Mouse (Mus musculus): Measurements from ENCODE around the gene Klf3. TPM values are rescaled to one million over a fixed set of nuclear protein-coding genes. Genes with fewer than 3 reads are reported as not detected.

Gene Klf3
- polyA plus RNA-seq, 2 experiments, result 38.2 to 76.0 TPM

DNA sequence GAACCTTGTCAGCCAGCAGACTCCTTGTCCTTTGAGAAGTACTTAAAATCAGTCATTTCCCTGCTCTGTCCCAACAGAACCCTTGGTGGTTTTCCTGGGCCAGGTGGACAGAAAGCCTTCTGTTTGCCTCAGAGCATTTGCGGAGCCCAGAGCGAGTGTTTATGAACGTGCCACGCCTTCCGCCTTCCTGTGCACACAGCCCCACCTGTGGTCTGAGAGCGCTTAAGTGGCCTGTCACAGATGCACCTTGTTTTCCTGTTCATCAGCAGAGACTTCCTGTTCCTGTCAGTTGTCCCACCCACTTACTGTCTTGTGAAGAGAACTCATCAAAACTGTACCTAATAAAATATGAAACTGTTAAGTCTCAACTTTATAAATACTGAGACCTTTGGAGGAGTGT lies 16.2 kb downstream of the Klf3 start:
- Histone ChIP-seq H3K9ac (ENCODE audit: low read depth, low read length, severe bottlenecking) (no peak overlapping the region), H3K27ac (replicated peaks; ENCODE audit: low read depth, low read length) (no peak overlapping the region), H3K4me2 (replicated peaks; ENCODE audit: low read depth, low read length, severe bottlenecking) (no peak overlapping the region), H3K36me3 (ENCODE audit: control insufficient read depth, insufficient read depth, low read length) (peaks cover 70% of the 10 kb centered on the region), H3K27me3 (ENCODE audit: control insufficient read depth, insufficient read depth, low read length) (no peaks in the 10 kb centered on the region), H3K9me3 (ENCODE audit: control insufficient read depth, low read length) (no peaks in the 10 kb centered on the region), H3K4me3 (replicated peaks; ENCODE audit: low read length) (no peak overlapping the region), H3K4me1 (ENCODE audit: control insufficient read depth, insufficient read depth, low read length) (peaks cover 7% of the 10 kb centered on the region; the same call in 1 of the 2 replicates)
- 70% methylated on average over 6 of the region's 6 CpGs for WGBS
- no peak for TF ChIP-seq POLR2A (IDR thresholded peaks at IDR 0.05; ENCODE audit: borderline replicate concordance, extremely low read depth, insufficient read depth, insufficient read length)
- DNase-seq (ENCODE audit: low spot score), result no peak
- ATAC-seq (ENCODE audit: low FRiP score, low read depth), result no peak

DNA sequence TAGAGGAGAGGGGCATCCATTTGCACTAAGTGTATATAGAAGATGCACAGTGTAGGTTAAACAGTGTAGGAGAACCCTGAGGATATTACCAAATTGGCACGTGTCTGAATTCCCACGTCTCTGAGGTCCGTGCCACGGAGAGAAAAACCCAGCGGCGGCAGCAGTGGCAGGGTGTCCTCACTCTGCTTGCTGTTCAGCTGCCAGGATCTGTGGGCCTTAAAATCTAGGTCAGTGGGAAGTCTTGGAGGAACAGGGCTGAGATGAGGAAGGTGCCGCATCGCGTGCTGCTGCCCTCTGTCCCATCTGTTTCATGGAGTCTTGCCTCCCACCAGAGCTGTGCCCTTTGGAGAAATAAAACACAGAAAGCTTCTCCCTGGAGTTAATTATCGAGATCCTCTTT lies 16.9 kb downstream of the Klf3 start:
- Histone ChIP-seq H3K9me3 (ENCODE audit: control insufficient read depth, low read length) (no peaks in the 10 kb centered on the region), H3K4me1 (ENCODE audit: control insufficient read depth, insufficient read depth, low read length) (peaks cover 7% of the 10 kb centered on the region; the same call in 1 of the 2 replicates), H3K27ac (replicated peaks; ENCODE audit: low read depth, low read length) (no peak overlapping the region), H3K36me3 (ENCODE audit: control insufficient read depth, insufficient read depth, low read length) (peaks cover 77% of the 10 kb centered on the region), H3K27me3 (ENCODE audit: control insufficient read depth, insufficient read depth, low read length) (no peaks in the 10 kb centered on the region), H3K4me3 (replicated peaks; ENCODE audit: low read length) (no peak overlapping the region), H3K9ac (ENCODE audit: low read depth, low read length, severe bottlenecking) (no peak overlapping the region), H3K4me2 (replicated peaks; ENCODE audit: low read depth, low read length, severe bottlenecking) (no peak overlapping the region)
- no peak for DNase-seq (ENCODE audit: low spot score)
- TF ChIP-seq POLR2A (IDR thresholded peaks at IDR 0.05; ENCODE audit: borderline replicate concordance, extremely low read depth, insufficient read depth, insufficient read length), result no peak
- no peak for ATAC-seq (ENCODE audit: low FRiP score, low read depth)
- 93% methylated on average over 10 of the region's 10 CpGs for WGBS

DNA sequence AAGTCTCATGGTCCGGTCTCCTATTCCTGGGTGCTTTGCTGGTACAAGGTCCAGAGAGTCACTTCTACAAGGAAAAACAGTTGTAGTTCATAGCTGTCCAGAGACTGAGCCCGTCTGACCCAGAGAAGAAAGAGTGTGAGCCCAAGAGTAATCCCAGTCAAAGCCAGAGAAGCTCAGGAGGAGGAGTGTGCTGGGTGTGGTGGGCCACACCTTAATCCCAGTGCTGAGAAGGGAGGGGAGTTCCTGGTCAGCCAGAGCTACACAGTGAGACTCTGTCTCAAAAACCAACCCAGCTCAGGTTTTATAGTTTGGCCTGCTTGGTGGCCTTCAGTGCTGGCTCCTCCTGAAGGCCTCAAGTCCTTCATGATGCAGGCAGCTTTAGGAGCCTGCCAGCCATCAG lies 18.1 kb downstream of the Klf3 start:
- TF ChIP-seq POLR2A (IDR thresholded peaks at IDR 0.05; ENCODE audit: borderline replicate concordance, extremely low read depth, insufficient read depth, insufficient read length), result no peak
- Histone ChIP-seq H3K4me3 (replicated peaks; ENCODE audit: low read length) (no peak overlapping the region), H3K9me3 (ENCODE audit: control insufficient read depth, low read length) (no peaks in the 10 kb centered on the region), H3K4me2 (replicated peaks; ENCODE audit: low read depth, low read length, severe bottlenecking) (no peak overlapping the region), H3K27me3 (ENCODE audit: control insufficient read depth, insufficient read depth, low read length) (no peaks in the 10 kb centered on the region), H3K9ac (ENCODE audit: low read depth, low read length, severe bottlenecking) (no peak overlapping the region), H3K4me1 (ENCODE audit: control insufficient read depth, insufficient read depth, low read length) (peaks cover 6% of the 10 kb centered on the region; the same call in 1 of the 2 replicates), H3K36me3 (ENCODE audit: control insufficient read depth, insufficient read depth, low read length) (peaks cover 89% of the 10 kb centered on the region), H3K27ac (replicated peaks; ENCODE audit: low read depth, low read length) (no peak overlapping the region)
- ATAC-seq (ENCODE audit: low FRiP score, low read depth) (no peak), DNase-seq (ENCODE audit: low spot score) (no peak)
- 78% methylated on average over 2 of the region's 2 CpGs for WGBS

- no peak overlapping the region for H3K27ac ChIP-seq (replicated peaks; ENCODE audit: low read depth, low read length)
- 95% methylated on average over 24 of the region's 24 CpGs for WGBS
- no peak for ATAC-seq (ENCODE audit: low FRiP score, low read depth)
Observed at GRCm38 (mm10) chr5:64821964-64822363, 18.8 kb downstream of the Klf3 start.

GRCm38 (mm10) chr5:64823431-64823830 lies 20.2 kb downstream of the Klf3 start:
- H3K4me1 ChIP-seq (ENCODE audit: control insufficient read depth, insufficient read depth, low read length), result no peaks in the 10 kb centered on the region; the same call in 1 of the 2 replicates
- 97% methylated on average over 11 of the region's 11 CpGs for WGBS
- no peak overlapping the region for H3K9ac ChIP-seq (ENCODE audit: low read depth, low read length, severe bottlenecking)
- no peaks in the 10 kb centered on the region for H3K9me3 ChIP-seq (ENCODE audit: control insufficient read depth, low read length)
- peaks cover 94% of the 10 kb centered on the region for H3K36me3 ChIP-seq (ENCODE audit: control insufficient read depth, insufficient read depth, low read length)
- no peak for DNase-seq (ENCODE audit: low spot score)
- no peaks in the 10 kb centered on the region for H3K27me3 ChIP-seq (ENCODE audit: control insufficient read depth, insufficient read depth, low read length)
- no peak for TF ChIP-seq POLR2A (IDR thresholded peaks at IDR 0.05; ENCODE audit: borderline replicate concordance, extremely low read depth, insufficient read depth, insufficient read length)
- H3K27ac ChIP-seq (replicated peaks; ENCODE audit: low read depth, low read length), result no peak overlapping the region
- H3K4me3 ChIP-seq (replicated peaks; ENCODE audit: low read length), result no peak overlapping the region
- no peak for ATAC-seq (ENCODE audit: low FRiP score, low read depth)
- H3K4me2 ChIP-seq (replicated peaks; ENCODE audit: low read depth, low read length, severe bottlenecking), result no peak overlapping the region

More at GRCm38 (mm10) chr5:64821964-64822363, 18.8 kb downstream of the Klf3 start:
- no peak overlapping the region for H3K4me2 ChIP-seq (replicated peaks; ENCODE audit: low read depth, low read length, severe bottlenecking)
- TF ChIP-seq POLR2A (IDR thresholded peaks at IDR 0.05; ENCODE audit: borderline replicate concordance, extremely low read depth, insufficient read depth, insufficient read length), result no peak
- H3K27me3 ChIP-seq (ENCODE audit: control insufficient read depth, insufficient read depth, low read length), result no peaks in the 10 kb centered on the region
- no peaks in the 10 kb centered on the region; the same call in 1 of the 2 replicates for H3K4me1 ChIP-seq (ENCODE audit: control insufficient read depth, insufficient read depth, low read length)
- no peak for DNase-seq (ENCODE audit: low spot score)
- H3K4me3 ChIP-seq (replicated peaks; ENCODE audit: low read length), result no peak overlapping the region
- no peak overlapping the region for H3K9ac ChIP-seq (ENCODE audit: low read depth, low read length, severe bottlenecking)
- peaks cover 93% of the 10 kb centered on the region for H3K36me3 ChIP-seq (ENCODE audit: control insufficient read depth, insufficient read depth, low read length)
- H3K9me3 ChIP-seq (ENCODE audit: control insufficient read depth, low read length), result no peaks in the 10 kb centered on the region

DNA sequence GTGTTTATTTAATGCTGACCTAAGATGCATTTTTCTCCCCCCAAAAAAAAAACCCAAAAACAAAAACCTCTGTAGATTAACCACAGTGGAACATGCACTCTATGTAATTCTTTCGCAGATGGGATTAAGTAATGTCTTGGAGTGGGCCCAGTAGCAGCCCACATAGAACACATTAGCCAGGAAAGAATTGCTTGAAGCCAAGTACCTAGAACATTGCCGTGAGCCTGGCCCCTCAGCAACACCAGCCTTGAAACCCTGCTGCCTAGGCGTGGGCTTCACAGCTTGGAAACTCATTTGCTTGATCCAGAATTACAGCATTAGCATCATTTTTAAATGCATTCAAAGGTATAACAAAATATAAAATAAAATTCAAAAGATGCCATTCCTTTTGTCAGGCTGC lies 21.6 kb downstream of the Klf3 start:
- ATAC-seq (ENCODE audit: low FRiP score, low read depth) (no peak), DNase-seq (ENCODE audit: low spot score) (no peak)
- no peak overlapping the region for H3K27ac ChIP-seq (replicated peaks; ENCODE audit: low read depth, low read length)
- no peaks in the 10 kb centered on the region for H3K4me1 ChIP-seq (ENCODE audit: control insufficient read depth, insufficient read depth, low read length)
- no peak overlapping the region for H3K4me2 ChIP-seq (replicated peaks; ENCODE audit: low read depth, low read length, severe bottlenecking)
- 91% methylated on average over 3 of the region's 3 CpGs for WGBS
- peaks cover 97% of the 10 kb centered on the region for H3K36me3 ChIP-seq (ENCODE audit: control insufficient read depth, insufficient read depth, low read length)
- H3K9ac ChIP-seq (ENCODE audit: low read depth, low read length, severe bottlenecking), result no peak overlapping the region
- no peaks in the 10 kb centered on the region for H3K9me3 ChIP-seq (ENCODE audit: control insufficient read depth, low read length)
- H3K27me3 ChIP-seq (ENCODE audit: control insufficient read depth, insufficient read depth, low read length), result no peaks in the 10 kb centered on the region
- TF ChIP-seq POLR2A (IDR thresholded peaks at IDR 0.05; ENCODE audit: borderline replicate concordance, extremely low read depth, insufficient read depth, insufficient read length), result no peak
- H3K4me3 ChIP-seq (replicated peaks; ENCODE audit: low read length), result no peak overlapping the region
